In the genomic region with DNA sequence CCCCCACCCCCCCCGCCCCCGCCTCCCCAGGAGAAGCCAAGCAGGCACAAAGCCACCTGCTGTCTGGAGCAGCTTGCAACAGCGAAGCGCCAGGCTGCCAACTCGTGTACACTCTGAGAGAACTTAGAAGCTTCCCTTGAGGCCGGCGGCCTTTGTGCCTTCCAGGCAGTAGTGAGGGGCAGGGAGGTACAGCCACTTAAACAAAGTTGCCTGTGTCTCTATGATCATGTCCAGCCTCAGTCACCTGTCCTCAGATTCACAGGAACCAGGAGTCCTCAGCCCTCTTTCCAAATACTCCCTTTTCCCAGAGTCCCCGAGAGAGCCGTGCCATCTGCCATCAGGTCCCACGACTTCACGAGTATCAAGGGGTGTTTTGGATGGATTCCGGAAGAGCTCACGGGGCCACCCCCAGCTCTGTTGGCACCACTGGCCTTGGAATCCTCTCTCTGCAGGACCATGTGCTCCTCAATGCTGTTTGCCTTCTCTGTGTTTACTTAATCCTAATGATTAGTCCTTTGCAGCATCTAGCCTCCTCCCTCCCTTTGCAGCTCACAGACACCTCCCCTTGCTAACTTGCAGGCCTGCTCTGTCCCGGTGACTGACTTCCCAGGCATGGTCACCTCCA, we compare ENCODE assay signal across 10 mouse cellular contexts. TPM values are rescaled to one million over a fixed set of nuclear protein-coding genes. Genes with fewer than 3 reads are reported as not detected.
DNase-seq lines count a peak whose midpoint lies in the region; ATAC-seq and TF ChIP-seq lines count a peak whose summit lies in the region.
"Had no signal": no experiment of that assay in that cellular context is flagged by ENCODE, and none has a peak within 500 bp of the region (broad histone marks: within the 10 kb centered on the region; RNA-seq: fewer than 3 reads in every experiment).

No protein-coding gene starts in this region.

- peaks cover 2% of the 10 kb centered on the region; the same call in 1 of the 2 replicates for H3K27me3 ChIP-seq in ES-Bruce4 (ENCODE audit: control insufficient read depth, insufficient read depth, low read length, poor library complexity, severe bottlenecking)
- H3K27me3 ChIP-seq in embryonic facial prominence, embryonic 14.5 days (replicated peaks; ENCODE audit: control insufficient read depth, insufficient read depth, low read length) = no peaks in the 10 kb centered on the region
- H3K27me3 ChIP-seq in liver, embryonic 11.5 days (replicated peaks; ENCODE audit: control insufficient read depth, insufficient read depth, low read length) = no peaks in the 10 kb centered on the region
- no peaks in the 10 kb centered on the region for H3K27me3 ChIP-seq in heart, adult 2 months (ENCODE audit: control insufficient read depth, insufficient read depth, low read length)
- H3K27me3 ChIP-seq: CH12.LX; liver, embryonic 15.5 days had no signal

- no peaks in the 10 kb centered on the region for H3K36me3 ChIP-seq in ES-Bruce4 (ENCODE audit: control insufficient read depth, insufficient read depth, low read length, poor library complexity, severe bottlenecking)
- H3K36me3 ChIP-seq in embryonic facial prominence, embryonic 14.5 days (ENCODE audit: control insufficient read depth, insufficient read depth, low read length) = no peaks in the 10 kb centered on the region
- no peaks in the 10 kb centered on the region for H3K36me3 ChIP-seq in liver, embryonic 11.5 days (ENCODE audit: control insufficient read depth, insufficient read depth, low read length)
- no peaks in the 10 kb centered on the region for H3K36me3 ChIP-seq in heart, adult 2 months (ENCODE audit: control insufficient read depth, insufficient read depth, low read length)
- H3K36me3 ChIP-seq: liver, embryonic 15.5 days had no signal

- DNase-seq in gastrocnemius, adult 2 months = peak; percentile 39
- DNase-seq in gastrocnemius, postnatal 36 days = no peak
- peak; percentile 62 for DNase-seq in embryonic facial prominence, embryonic 14.5 days (ENCODE audit: low spot score)
- no peak for DNase-seq in liver, embryonic 11.5 days (ENCODE audit: low spot score)
- DNase-seq in thymus, postnatal 25 days = peak; percentile 53
- DNase-seq in heart, adult 2 months = no peak

- H3K4me3 ChIP-seq in gastrocnemius, adult 2 months = no peak overlapping the region
- no peak overlapping the region for H3K4me3 ChIP-seq in ES-Bruce4 (ENCODE audit: low read depth, low read length)
- no peak overlapping the region for H3K4me3 ChIP-seq in embryonic facial prominence, embryonic 14.5 days (ENCODE audit: low read depth, low read length)
- H3K4me3 ChIP-seq in liver, embryonic 11.5 days (ENCODE audit: low read depth, low read length) = no peak overlapping the region
- no peak overlapping the region for H3K4me3 ChIP-seq in heart, adult 2 months
- H3K4me3 ChIP-seq: liver, embryonic 15.5 days had no signal

- TF ChIP-seq POLR2A in ES-Bruce4 (IDR thresholded peaks at IDR 0.05; ENCODE audit: insufficient read depth, low read length) = no peak
- no peak for TF ChIP-seq POLR2A in heart, adult 2 months (IDR thresholded peaks at IDR 0.05; ENCODE audit: insufficient read depth, low read depth, low read length)

- H3K9me3 ChIP-seq in ES-Bruce4 (replicated peaks; ENCODE audit: control insufficient read depth, insufficient read depth, low read length, poor library complexity, severe bottlenecking) = no peaks in the 10 kb centered on the region
- no peaks in the 10 kb centered on the region for H3K9me3 ChIP-seq in embryonic facial prominence, embryonic 14.5 days (ENCODE audit: control insufficient read depth, low read length)
- no peaks in the 10 kb centered on the region for H3K9me3 ChIP-seq in liver, embryonic 11.5 days (ENCODE audit: control insufficient read depth, low read length)
- H3K9me3 ChIP-seq: liver, embryonic 15.5 days had no signal

- no peaks in the 10 kb centered on the region for H3K4me1 ChIP-seq in ES-Bruce4 (ENCODE audit: control insufficient read depth, insufficient read depth, low read length)
- H3K4me1 ChIP-seq in embryonic facial prominence, embryonic 14.5 days (ENCODE audit: control insufficient read depth, insufficient read depth, low read length) = no peaks in the 10 kb centered on the region
- H3K4me1 ChIP-seq in liver, embryonic 11.5 days (replicated peaks; ENCODE audit: control insufficient read depth, insufficient read depth, low read length) = peaks cover 9% of the 10 kb centered on the region
- peaks cover 2% of the 10 kb centered on the region; the same call in 1 of the 2 replicates for H3K4me1 ChIP-seq in heart, adult 2 months (ENCODE audit: control insufficient read depth, insufficient read depth, low read length)

- TF ChIP-seq CTCF in gastrocnemius, adult 2 months (IDR thresholded peaks at IDR 0.05) = no peak
- TF ChIP-seq CTCF in ES-Bruce4 (IDR thresholded peaks at IDR 0.05; ENCODE audit: low read depth, low read length) = no peak
- no peak for TF ChIP-seq CTCF in heart, adult 2 months (IDR thresholded peaks at IDR 0.05)

- 0 out of 2 replicates have a peak, but pooled peaks have one; percentile 22 for ATAC-seq in embryonic facial prominence, embryonic 14.5 days (ENCODE audit: low read depth)
- ATAC-seq in liver, embryonic 11.5 days (replicated peaks; ENCODE audit: low FRiP score) = peak; percentile 35; the same call in 1 of the 2 replicates
- no peak for ATAC-seq in inflammation-experienced regulatory T-cells, adult 6 months

- no peak for TF ChIP-seq EP300 in ES-Bruce4 (IDR thresholded peaks at IDR 0.05; ENCODE audit: insufficient read depth, low read depth, low read length)
- no peak for TF ChIP-seq EP300 in heart, adult 2 months (IDR thresholded peaks at IDR 0.05; ENCODE audit: insufficient read depth, low read depth, low read length)

- no peak overlapping the region for H3K27ac ChIP-seq in gastrocnemius, adult 2 months
- H3K27ac ChIP-seq in ES-Bruce4 (ENCODE audit: insufficient read depth, low read length) = no peak overlapping the region
- H3K27ac ChIP-seq in embryonic facial prominence, embryonic 14.5 days (replicated peaks; ENCODE audit: low read depth, low read length) = no peak overlapping the region
- H3K27ac ChIP-seq in liver, embryonic 11.5 days (ENCODE audit: low read depth, low read length) = no peak overlapping the region
- H3K27ac ChIP-seq in heart, adult 2 months = no peak overlapping the region
- H3K27ac ChIP-seq: liver, embryonic 15.5 days had no signal

- no peak overlapping the region for H3K4me2 ChIP-seq in embryonic facial prominence, embryonic 14.5 days (ENCODE audit: low read depth, low read length)
- H3K4me2 ChIP-seq in liver, embryonic 11.5 days = peak overlapping the region; percentile 28; the same call in 1 of the 2 replicates

- intact Hi-C loops in gastrocnemius, adult 2 months (cut with DNase I) = loop anchor here (1.0 kb wide), 1 partner anchor 50 kb away; no protein-coding TSS in a partner anchor
- intact Hi-C loops in gastrocnemius, postnatal 36 days (cut with DNase I) = no loop called here
- intact Hi-C loops in heart, adult 2 months (cut with DNase I) = no loop called here

- peak overlapping the region; percentile 18; the same call in 1 of the 2 replicates for H3K9ac ChIP-seq in ES-Bruce4 (ENCODE audit: low read depth, poor library complexity, severe bottlenecking)
- H3K9ac ChIP-seq in embryonic facial prominence, embryonic 14.5 days (ENCODE audit: low read depth, low read length) = no peak overlapping the region
- no peak overlapping the region for H3K9ac ChIP-seq in liver, embryonic 11.5 days (ENCODE audit: low read depth, low read length)
- H3K9ac ChIP-seq in heart, adult 2 months (ENCODE audit: low read depth, low read length) = no peak overlapping the region
- H3K9ac ChIP-seq: liver, embryonic 15.5 days had no signal

- 26% methylated on average over 13 of the region's 14 CpGs for WGBS in embryonic facial prominence, embryonic 14.5 days
- 41% methylated on average over 12 of the region's 14 CpGs for WGBS in liver, embryonic 11.5 days
- 49% methylated on average over 14 of the region's 14 CpGs for WGBS in heart, adult 2 months

- H3K79me2 ChIP-seq in heart, adult 2 months (replicated peaks; ENCODE audit: control insufficient read depth, insufficient read depth, low read length) = no peaks in the 10 kb centered on the region

RNA-seq across cellular contexts. Expression of a gene that starts 38.4 kb away (rescaled TPM):
- 1 to 10 TPM; 6.3 to 9.8 TPM for total RNA-seq in gastrocnemius, adult 2 months (2021)
- 1 to 10 TPM; 5.3 to 6.1 TPM for total RNA-seq in gastrocnemius, postnatal 36 days (2021)
- 3.8 and 4.8 TPM in 2 replicates for polyA plus RNA-seq in ES-Bruce4 (2011; ENCODE audit: insufficient read depth, insufficient read length, low read depth, missing spikeins)
- polyA plus RNA-seq in embryonic facial prominence, embryonic 14.5 days (2014; fragmentation: Nextera tagmentation; extraction: Ambion mirVana) = 17.9 and 18.0 TPM in 2 replicates
- 1.4 and 1.8 TPM in 2 replicates for polyA plus RNA-seq in liver, embryonic 11.5 days (2014; fragmentation: Nextera tagmentation; extraction: Ambion mirVana)
- 10 to 100 TPM; 12.1 to 20.4 (median 17.0) TPM for polyA plus RNA-seq in inflammation-experienced regulatory T-cells, adult 6 months (2017; shearing (Covaris generic))
- total RNA-seq in heart, adult 2 months (2021) = 10 to 100 TPM; 11.0 to 16.3 TPM
- 5.4 and 8.8 TPM in 2 replicates for polyA plus RNA-seq in heart, adult 2 months (2012; rRNA removed)

Comparison
In these comparisons a context has a peak if more than half of its experiments do, and no peak if none do; other contexts are left out.
1. DNase-seq: peak in gastrocnemius, adult 2 months (single experiment), embryonic facial prominence, embryonic 14.5 days (single experiment) and thymus, postnatal 25 days (single experiment); none in gastrocnemius, postnatal 36 days (0 of 2), liver, embryonic 11.5 days (single experiment) and heart, adult 2 months (0 of 2).